ENCODE assay signal across 23 mouse cellular contexts in the genomic region with DNA sequence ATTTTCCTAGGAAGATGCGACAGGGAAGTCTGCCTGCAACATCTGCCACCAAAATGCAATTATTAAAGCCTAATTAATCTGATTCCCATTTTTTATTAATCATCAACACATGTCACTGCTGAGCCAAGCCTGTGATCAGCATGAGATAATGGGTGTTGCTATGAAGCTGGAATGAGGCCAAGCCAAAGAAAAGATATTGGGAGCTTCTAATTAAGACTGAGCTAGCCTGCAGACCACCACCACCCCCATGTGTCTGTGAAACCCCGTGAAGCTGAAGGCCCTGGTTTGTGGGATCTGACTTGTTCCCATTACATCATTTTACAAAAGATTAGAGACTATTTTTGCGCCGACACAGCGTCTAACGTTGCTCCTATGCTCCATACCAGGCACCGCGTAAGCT.
DNase-seq lines count a peak whose midpoint lies in the region; ATAC-seq lines count a peak whose summit lies in the region.
"Had no signal": no experiment of that assay in that cellular context is flagged by ENCODE, and none has a peak within 500 bp of the region (broad histone marks: within the 10 kb centered on the region; RNA-seq: fewer than 3 reads in every experiment).

No protein-coding gene starts in this region.

- peak overlapping the region; percentile 52; the same call in 1 of the 2 replicates for H3K27ac ChIP-seq in neural tube, embryonic 13.5 days (replicated peaks)
- H3K27ac ChIP-seq in forebrain, embryonic 14.5 days (ENCODE audit: low read depth, low read length): peak overlapping the region; percentile 78
- H3K27ac ChIP-seq in hindbrain, embryonic 15.5 days (replicated peaks): no peak overlapping the region
- no peak overlapping the region for H3K27ac ChIP-seq in liver, embryonic 11.5 days (ENCODE audit: low read depth, low read length)
- H3K27ac ChIP-seq: heart, adult 2 months; heart, embryonic 13.5 days; kidney, postnatal 0 days; macrophage; stomach, embryonic 15.5 days had no signal

- no peak for DNase-seq in neural tube, embryonic 10.5 days (ENCODE audit: extremely low spot score, low spot score)
- peak; percentile 81 for DNase-seq in forebrain, embryonic 14.5 days (ENCODE audit: low spot score)
- DNase-seq in spleen, adult 12 weeks (ENCODE audit: low spot score): no peak
- no peak for DNase-seq in adrenal gland, adult (ENCODE audit: inconsistent age in 2 of 2, low spot score in 1 of 2)
- no peak for DNase-seq in liver, embryonic 11.5 days (ENCODE audit: low spot score)
- DNase-seq: adrenal gland, postnatal 25 days; cerebellum, adult 11-12 months; gastrocnemius, postnatal 36 days; heart, adult 2 months; heart, postnatal 14 days; kidney, adult 2 months; liver, postnatal 0 days; right cerebral cortex, adult 18-20 months; right cerebral cortex, postnatal 4 days; thymus, adult 18-20 months; thymus, postnatal 4 days had no signal

- no peaks in the 10 kb centered on the region for H3K36me3 ChIP-seq in neural tube, embryonic 13.5 days
- no peaks in the 10 kb centered on the region for H3K36me3 ChIP-seq in forebrain, embryonic 14.5 days (ENCODE audit: control insufficient read depth, insufficient read depth, low read length)
- H3K36me3 ChIP-seq in hindbrain, embryonic 15.5 days: no peaks in the 10 kb centered on the region
- H3K36me3 ChIP-seq in liver, embryonic 11.5 days (ENCODE audit: control insufficient read depth, insufficient read depth, low read length): no peaks in the 10 kb centered on the region
- H3K36me3 ChIP-seq: heart, embryonic 13.5 days; stomach, embryonic 15.5 days had no signal

- no peak overlapping the region for H3K4me2 ChIP-seq in neural tube, embryonic 13.5 days
- H3K4me2 ChIP-seq in forebrain, embryonic 14.5 days (ENCODE audit: low read length): no peak overlapping the region
- no peak overlapping the region for H3K4me2 ChIP-seq in hindbrain, embryonic 15.5 days
- H3K4me2 ChIP-seq in liver, embryonic 11.5 days: no peak overlapping the region
- H3K4me2 ChIP-seq: heart, embryonic 13.5 days; stomach, embryonic 15.5 days had no signal

- peaks cover 45% of the 10 kb centered on the region for H3K4me1 ChIP-seq in neural tube, embryonic 13.5 days (replicated peaks)
- peaks cover 26% of the 10 kb centered on the region for H3K4me1 ChIP-seq in forebrain, embryonic 14.5 days (ENCODE audit: control insufficient read depth, insufficient read depth, low read length)
- H3K4me1 ChIP-seq in hindbrain, embryonic 15.5 days (replicated peaks): peaks cover 32% of the 10 kb centered on the region
- no peaks in the 10 kb centered on the region for H3K4me1 ChIP-seq in liver, embryonic 11.5 days (replicated peaks; ENCODE audit: control insufficient read depth, insufficient read depth, low read length)
- H3K4me1 ChIP-seq: stomach, embryonic 15.5 days had no signal

- H3K9me3 ChIP-seq in neural tube, embryonic 13.5 days: no peaks in the 10 kb centered on the region
- H3K9me3 ChIP-seq in forebrain, embryonic 14.5 days (replicated peaks; ENCODE audit: control insufficient read depth, low read length): no peaks in the 10 kb centered on the region
- H3K9me3 ChIP-seq in hindbrain, embryonic 15.5 days: no peaks in the 10 kb centered on the region
- no peaks in the 10 kb centered on the region for H3K9me3 ChIP-seq in liver, embryonic 11.5 days (ENCODE audit: control insufficient read depth, low read length)
- H3K9me3 ChIP-seq: heart, embryonic 13.5 days; stomach, embryonic 15.5 days had no signal

- WGBS in neural tube, embryonic 13.5 days: 81% methylated on average over 8 of the region's 8 CpGs
- WGBS in forebrain, embryonic 14.5 days: 43% methylated on average over 8 of the region's 8 CpGs
- WGBS in hindbrain, embryonic 15.5 days: 74% methylated on average over 8 of the region's 8 CpGs
- 78% methylated on average over 8 of the region's 8 CpGs for WGBS in liver, embryonic 11.5 days

- H3K4me3 ChIP-seq in neural tube, embryonic 13.5 days: no peak overlapping the region
- H3K4me3 ChIP-seq in forebrain, embryonic 14.5 days (ENCODE audit: low read depth, low read length): no peak overlapping the region
- no peak overlapping the region for H3K4me3 ChIP-seq in hindbrain, embryonic 15.5 days
- no peak overlapping the region for H3K4me3 ChIP-seq in liver, embryonic 11.5 days (ENCODE audit: low read depth, low read length)
- H3K4me3 ChIP-seq: heart, adult 2 months; heart, embryonic 13.5 days; stomach, embryonic 15.5 days had no signal

- H3K27me3 ChIP-seq in neural tube, embryonic 13.5 days: no peaks in the 10 kb centered on the region
- no peaks in the 10 kb centered on the region for H3K27me3 ChIP-seq in forebrain, embryonic 14.5 days (replicated peaks; ENCODE audit: control insufficient read depth, insufficient read depth, low read length)
- no peaks in the 10 kb centered on the region for H3K27me3 ChIP-seq in hindbrain, embryonic 15.5 days
- no peaks in the 10 kb centered on the region for H3K27me3 ChIP-seq in liver, embryonic 11.5 days (replicated peaks; ENCODE audit: control insufficient read depth, insufficient read depth, low read length)
- H3K27me3 ChIP-seq: heart, embryonic 13.5 days; stomach, embryonic 15.5 days had no signal

- no peak for ATAC-seq in neural tube, embryonic 13.5 days (ENCODE audit: low read depth)
- peak; percentile 74; the same call in 1 of the 2 replicates for ATAC-seq in forebrain, embryonic 14.5 days
- 0 out of 2 replicates have a peak, but pooled peaks have one; percentile 4 for ATAC-seq in hindbrain, embryonic 15.5 days (ENCODE audit: low FRiP score, low read depth)
- no peak for ATAC-seq in liver, embryonic 11.5 days (replicated peaks; ENCODE audit: low FRiP score)
- ATAC-seq: liver, postnatal 0 days; lung, postnatal 0 days had no signal

- no peak overlapping the region for H3K9ac ChIP-seq in neural tube, embryonic 13.5 days
- H3K9ac ChIP-seq in forebrain, embryonic 14.5 days (ENCODE audit: low read length): no peak overlapping the region
- no peak overlapping the region for H3K9ac ChIP-seq in hindbrain, embryonic 15.5 days
- no peak overlapping the region for H3K9ac ChIP-seq in liver, embryonic 11.5 days (ENCODE audit: low read depth, low read length)
- H3K9ac ChIP-seq: heart, embryonic 13.5 days; liver, postnatal 0 days; stomach, embryonic 15.5 days had no signal

Comparison
In these comparisons a context has a peak if more than half of its experiments do, and no peak if none do; other contexts are left out.
1. ATAC-seq: peak in forebrain, embryonic 14.5 days (single experiment) and hindbrain, embryonic 15.5 days (single experiment); none in neural tube, embryonic 13.5 days (single experiment) and liver, embryonic 11.5 days (single experiment).
2. H3K27ac ChIP-seq: peak in neural tube, embryonic 13.5 days (single experiment) and forebrain, embryonic 14.5 days (single experiment); none in hindbrain, embryonic 15.5 days (single experiment) and liver, embryonic 11.5 days (single experiment).